Mouse (Mus musculus) MEL (cell line): ENCODE measurements around the gene Arpp21. TPM values are rescaled to one million over a fixed set of nuclear protein-coding genes. Genes with fewer than 3 reads are reported as not detected.

ENCODE experiments used
- DNase-seq: peaks from one replicate; pipeline ENCODE4 v3.0.0; 2011; ENCODE audit warnings: low read depth, low spot score
- H3K27ac ChIP-seq: 2 replicates; pipeline ENCODE4 v1.5.1; 2012; ENCODE audit warnings: low read depth, mild to moderate bottlenecking, control low read depth, low read length, moderate library complexity; ENCODE audit not compliant: control insufficient read depth
- H3K27me3 ChIP-seq, 2 experiments: fragments of 150-350 bp in 1 of 2; sonication (generic) in 1 of 2; 2 replicates each; pipeline ENCODE4 v1.6.1; 2012; ENCODE audit warnings: low read length in 2 of 2, mild to moderate bottlenecking in 2 of 2, improper control_type of control experiment in 1 of 2, moderate library complexity in 1 of 2; ENCODE audit not compliant: insufficient read depth in 2 of 2, control insufficient read depth in 1 of 2
- H3K36me3 ChIP-seq, 2 experiments: 2 replicates each; pipeline ENCODE4 v1.6.1; 2012 to 2014; ENCODE audit warnings: low read length in 2 of 2, improper control_type of control experiment in 1 of 2, inconsistent platforms in 1 of 2, mild to moderate bottlenecking in 1 of 2; ENCODE audit not compliant: insufficient read depth in 2 of 2, control insufficient read depth in 1 of 2
- H3K4me1 ChIP-seq, 2 experiments: fragments of 150-350 bp in 1 of 2; sonication (generic) in 1 of 2; 2 replicates each; pipeline ENCODE4 v1.6.1; 2012; ENCODE audit warnings: low read length in 2 of 2, improper control_type of control experiment in 1 of 2, mild to moderate bottlenecking in 1 of 2; ENCODE audit not compliant: insufficient read depth in 2 of 2, control insufficient read depth in 1 of 2
- H3K4me3 ChIP-seq, 2 experiments: fragments of 150-350 bp in 1 of 2; sonication (generic) in 1 of 2; 2 replicates each; pipeline ENCODE4 v1.5.1; 2012; ENCODE audit warnings: low read depth in 2 of 2, low read length in 2 of 2, mild to moderate bottlenecking in 2 of 2, moderate library complexity in 2 of 2, control low read depth in 1 of 2, improper control_type of control experiment in 1 of 2; ENCODE audit not compliant: control insufficient read depth in 1 of 2, insufficient read depth in 1 of 2
- H3K79me2 ChIP-seq: 2 replicates; pipeline ENCODE4 v1.6.1; 2012; ENCODE audit warnings: mild to moderate bottlenecking, low read length, moderate library complexity; ENCODE audit not compliant: control insufficient read depth, poor library complexity, insufficient read depth
- H3K9ac ChIP-seq: 2 replicates; pipeline ENCODE4 v1.6.1; 2012; ENCODE audit warnings: low read depth, mild to moderate bottlenecking, control low read depth, low read length, moderate library complexity; ENCODE audit not compliant: control insufficient read depth, poor library complexity, severe bottlenecking
- H3K9me3 ChIP-seq: fragments of 150-350 bp; sonication (generic); replicated peaks from 2 replicates; pipeline ENCODE4 v1.6.1; 2012; ENCODE audit warnings: mild to moderate bottlenecking, low read length, improper control_type of control experiment, moderate library complexity; ENCODE audit not compliant: insufficient read depth
- BHLHE40 ChIP-seq: IDR thresholded peaks from 2 replicates; pipeline ENCODE4 v1.6.1; 2012; ENCODE audit warnings: low read depth, mild to moderate bottlenecking, inconsistent platforms, low read length, improper control_type of control experiment, borderline replicate concordance
- CHD2 ChIP-seq: IDR thresholded peaks from 2 replicates; pipeline ENCODE4 v1.6.1; 2011; ENCODE audit warnings: low read length, improper control_type of control experiment
- CTCF ChIP-seq, 3 experiments: IDR thresholded peaks in 2 of 3; conservative IDR thresholded peaks in 1 of 3; 2 replicates each; pipeline ENCODE4 v1.5.1; 2011 to 2012; ENCODE audit warnings: low read length in 3 of 3, low read depth in 2 of 3, mild to moderate bottlenecking in 2 of 3, improper control_type of control experiment in 1 of 3, inconsistent platforms in 1 of 3, mixed read lengths in 1 of 3, moderate library complexity in 1 of 3; ENCODE audit not compliant: control insufficient read depth in 1 of 3, insufficient read depth in 1 of 3, poor library complexity in 1 of 3, severe bottlenecking in 1 of 3
- E2F4 ChIP-seq: IDR thresholded peaks from 2 replicates; pipeline ENCODE4 v1.6.1; 2011; ENCODE audit warnings: low read depth, low read length, improper control_type of control experiment, borderline replicate concordance
- ELF1 ChIP-seq: IDR thresholded peaks from 2 replicates; pipeline ENCODE4 v1.6.1; 2014; ENCODE audit warnings: low read depth, mild to moderate bottlenecking, inconsistent platforms, low read length, improper control_type of control experiment, moderate library complexity
- ETS1 ChIP-seq: IDR thresholded peaks from 2 replicates; pipeline ENCODE4 v1.6.1; 2012; ENCODE audit warnings: low read depth, mild to moderate bottlenecking, inconsistent platforms, low read length, improper control_type of control experiment, moderate library complexity
- GATA1 ChIP-seq: IDR thresholded peaks from 2 replicates; pipeline ENCODE4 v1.6.1; 2011; ENCODE audit warnings: low read depth, low read length, improper control_type of control experiment
- JUND ChIP-seq: IDR thresholded peaks from 2 replicates; pipeline ENCODE4 v1.6.1; 2011; ENCODE audit warnings: low read depth, mild to moderate bottlenecking, improper control_type of control experiment, low read length
- KAT2A ChIP-seq: conservative IDR thresholded peaks from 2 replicates; pipeline ENCODE4 v1.6.1; 2012; ENCODE audit warnings: low read depth, low read length, improper control_type of control experiment, inconsistent platforms
- MAFK ChIP-seq: IDR thresholded peaks from 2 replicates; pipeline ENCODE4 v1.6.1; 2011; ENCODE audit warnings: low read depth, mild to moderate bottlenecking, low read length, improper control_type of control experiment, borderline replicate concordance
- MAZ ChIP-seq: IDR thresholded peaks from 2 replicates; pipeline ENCODE4 v1.6.1; 2012; ENCODE audit warnings: low read depth, mild to moderate bottlenecking, inconsistent platforms, low read length, improper control_type of control experiment
- MEF2A ChIP-seq: IDR thresholded peaks from 2 replicates; pipeline ENCODE4 v1.6.1; 2014; ENCODE audit warnings: low read depth, mild to moderate bottlenecking, inconsistent platforms, low read length, improper control_type of control experiment; ENCODE audit not compliant: poor library complexity, insufficient replicate concordance, severe bottlenecking; ENCODE audit errors: extremely low read depth
- NELFE ChIP-seq: IDR thresholded peaks from 2 replicates; pipeline ENCODE4 v1.6.1; 2011; ENCODE audit warnings: low read depth, low read length, improper control_type of control experiment
- NRF1 ChIP-seq: IDR thresholded peaks from 2 replicates; pipeline ENCODE4 v1.6.1; 2014; ENCODE audit warnings: low read depth, mild to moderate bottlenecking, inconsistent platforms, low read length, improper control_type of control experiment, moderate library complexity; ENCODE audit not compliant: poor library complexity, insufficient read depth, severe bottlenecking
- POLR2A ChIP-seq, 2 experiments: IDR thresholded peaks; 2 replicates each; pipeline ENCODE4 v1.6.1; 2011 to 2012; ENCODE audit warnings: low read length in 2 of 2, mild to moderate bottlenecking in 2 of 2, control low read depth in 1 of 2, improper control_type of control experiment in 1 of 2, low read depth in 1 of 2, moderate library complexity in 1 of 2; ENCODE audit not compliant: control insufficient read depth in 1 of 2, insufficient read depth in 1 of 2, poor library complexity in 1 of 2
- POLR2AphosphoS2 ChIP-seq: IDR thresholded peaks from 2 replicates; pipeline ENCODE4 v1.6.1; 2011; ENCODE audit warnings: low read length, improper control_type of control experiment
- POLR2AphosphoS5 ChIP-seq: IDR thresholded peaks from 2 replicates; pipeline ENCODE4 v1.6.1; 2012; ENCODE audit warnings: low read depth, borderline replicate concordance, mild to moderate bottlenecking, inconsistent platforms, low read length, moderate library complexity, mixed read lengths
- RCOR1 ChIP-seq: IDR thresholded peaks from 2 replicates; pipeline ENCODE4 v1.6.1; 2012; ENCODE audit warnings: low read depth, mild to moderate bottlenecking, inconsistent platforms, low read length, improper control_type of control experiment
- SIN3A ChIP-seq: IDR thresholded peaks from 2 replicates; pipeline ENCODE4 v1.6.1; 2012; ENCODE audit warnings: low read length, improper control_type of control experiment, inconsistent platforms
- SMC3 ChIP-seq: IDR thresholded peaks from 2 replicates; pipeline ENCODE4 v1.6.1; 2011; ENCODE audit warnings: low read depth, low read length, improper control_type of control experiment
- TBP ChIP-seq: IDR thresholded peaks from 2 replicates; pipeline ENCODE4 v1.8.0; 2011; ENCODE audit warnings: low read depth, low read length, improper control_type of control experiment
- TCF12 ChIP-seq: IDR thresholded peaks from 2 replicates; pipeline ENCODE4 v1.6.1; 2014; ENCODE audit warnings: low read depth, mild to moderate bottlenecking, inconsistent platforms, low read length, improper control_type of control experiment, moderate library complexity
- ZC3H11A ChIP-seq: IDR thresholded peaks from 2 replicates; pipeline ENCODE4 v1.6.1; 2012; ENCODE audit warnings: low read depth, mild to moderate bottlenecking, inconsistent platforms, low read length, improper control_type of control experiment
- ZKSCAN1 ChIP-seq: IDR thresholded peaks from 2 replicates; pipeline ENCODE4 v1.6.1; 2012; ENCODE audit warnings: low read depth, mild to moderate bottlenecking, inconsistent platforms, low read length, improper control_type of control experiment, moderate library complexity
- polyA plus RNA-seq, 2 experiments: library from polyadenylated mRNA; stranded (reverse) in 1 of 2; unstranded in 1 of 2; fragments of >175 nt in 1 of 2; fragments of >200 nt in 1 of 2; gene quantifications; 2 replicates each; pipeline versions ENCODE4 v1.2.1 to v1.2.4; 2012; ENCODE audit warnings: low replicate concordance in 2 of 2, low read depth in 1 of 2; ENCODE audit not compliant: insufficient read length in 2 of 2, insufficient read depth in 1 of 2, missing spikeins in 1 of 2
- total RNA-seq: library from RNA; depleted of rRNA; stranded (reverse); fragments of 300-350 nt; gene quantifications from 2 replicates; pipeline ENCODE4 v1.2.3, GENCODE M21; 2012

Arpp21 gene
- total and polyA plus RNA-seq, 3 experiments = 0.10 to 0.12 TPM; not detected in 1

DNA sequence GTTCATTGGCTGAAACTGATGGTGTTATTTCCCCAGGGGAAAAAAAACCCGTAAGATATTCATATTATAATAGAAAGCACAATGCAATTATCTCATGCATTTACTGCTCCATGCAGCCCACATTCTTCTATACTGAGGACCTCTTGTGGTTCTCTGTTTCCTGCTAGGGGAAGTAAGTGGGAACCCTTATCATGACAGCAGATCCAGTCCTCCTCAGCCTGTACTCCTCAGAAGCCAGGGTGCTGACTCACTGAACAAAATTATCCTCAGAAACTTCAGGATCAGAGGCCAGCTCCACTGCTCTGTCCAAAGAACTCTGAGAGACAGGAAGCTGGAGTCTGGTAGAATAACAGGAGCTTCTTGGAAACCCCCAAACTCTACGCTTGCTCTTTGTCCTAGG lies 10.7 kb downstream of the Arpp21 start (continued):
- peak; percentile 45; the same call in 1 of the 2 replicates for TF ChIP-seq JUND
- no peak for TF ChIP-seq KAT2A
- TF ChIP-seq CTCF (IDR thresholded peaks at IDR 0.05 in 2 of 3, conservative IDR thresholded peaks at IDR 0.05 in 1 of 3; ENCODE audit: control insufficient read depth in 1 of 3, insufficient read depth in 1 of 3, low read depth in 2 of 3, low read length in 3 of 3, poor library complexity in 1 of 3, severe bottlenecking in 1 of 3) = peak in 1 of 3 experiments; percentile 10; a peak in 2 of 6 replicates
- TF ChIP-seq ZKSCAN1 = no peak
- no peak for TF ChIP-seq MEF2A
- no peak for TF ChIP-seq CHD2
- peak; percentile 37; the same call in 1 of the 2 replicates for TF ChIP-seq ETS1
- TF ChIP-seq MAZ = no peak
- peak; percentile 14 for TF ChIP-seq SMC3
- TF ChIP-seq, all 39 proteins: peak for 13

DNA sequence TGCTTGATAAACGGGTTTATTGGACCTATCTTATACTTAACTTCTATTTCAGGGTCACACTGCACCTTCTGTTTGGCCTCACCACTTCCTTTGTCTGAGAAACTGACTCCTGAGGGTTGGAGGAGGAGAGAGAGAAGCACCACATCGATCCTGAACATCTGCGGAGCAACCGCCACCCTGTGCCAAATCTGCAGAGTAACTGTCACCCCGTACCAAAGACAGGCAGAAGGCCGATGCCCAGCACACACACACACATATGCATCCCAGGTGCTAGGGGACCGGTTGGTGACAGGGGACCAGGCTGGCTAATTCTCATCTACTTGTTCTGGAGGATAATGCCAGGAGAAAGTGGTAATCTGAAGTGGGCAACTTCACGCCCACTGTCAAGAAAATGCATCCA lies 16.4 kb downstream of the Arpp21 start:
- H3K9me3 ChIP-seq = no peaks in the 10 kb centered on the region
- H3K4me1 ChIP-seq = no peaks in the 10 kb centered on the region; a peak in 1 of 4 replicates
- no peak overlapping the region for H3K4me3 ChIP-seq
- H3K79me2 ChIP-seq = no peaks in the 10 kb centered on the region
- H3K36me3 ChIP-seq = peaks cover 0 to 2% of the 10 kb centered on the region in 2 experiments; a peak in 1 of 4 replicates
- H3K27me3 ChIP-seq = no peaks in the 10 kb centered on the region; a peak in 1 of 4 replicates
- no peak overlapping the region for H3K27ac ChIP-seq
- DNase-seq = no peak
- no peak overlapping the region for H3K9ac ChIP-seq
- TF ChIP-seq POLR2A (IDR thresholded peaks at IDR 0.05; ENCODE audit: control insufficient read depth in 1 of 2, insufficient read depth in 1 of 2, low read depth in 1 of 2, low read length in 2 of 2, poor library complexity in 1 of 2) (no peak), ZKSCAN1 (no peak), CTCF (IDR thresholded peaks at IDR 0.05 in 2 of 3, conservative IDR thresholded peaks at IDR 0.05 in 1 of 3; ENCODE audit: control insufficient read depth in 1 of 3, insufficient read depth in 1 of 3, low read depth in 2 of 3, low read length in 3 of 3, poor library complexity in 1 of 3, severe bottlenecking in 1 of 3) (no peak), TCF12 (no peak), POLR2AphosphoS5 (no peak), KAT2A (no peak), SMC3 (no peak), NRF1 (no peak), ELF1 (no peak), RCOR1 (no peak), MAZ (no peak), ZC3H11A (no peak)

DNA sequence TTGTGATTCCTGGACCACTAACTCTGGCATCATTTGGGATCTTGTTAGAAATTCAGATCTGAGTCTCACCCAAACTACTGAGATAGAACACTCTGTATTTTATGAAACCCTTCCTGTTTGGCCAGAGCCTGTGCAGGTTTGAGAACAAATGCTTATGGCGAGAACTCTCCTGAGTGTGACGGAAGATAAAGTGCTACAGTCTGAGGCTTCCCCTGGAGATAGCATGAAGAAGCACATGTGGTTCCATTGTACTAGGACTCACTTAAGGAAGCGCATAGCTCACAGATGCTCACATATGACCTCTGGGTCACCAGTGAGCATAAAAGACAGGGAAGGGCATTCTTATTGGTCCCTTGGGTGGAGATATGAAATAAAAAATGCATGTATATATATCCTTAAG lies 17.5 kb downstream of the Arpp21 start:
- TF ChIP-seq GATA1 (no peak), ZKSCAN1 (no peak), SMC3 (no peak), MAFK (no peak), TBP (no peak), TCF12 (no peak), POLR2AphosphoS2 (no peak), ETS1 (no peak), NELFE (no peak), JUND (no peak), BHLHE40 (no peak), NRF1 (no peak), SIN3A (no peak), E2F4 (no peak), CHD2 (no peak)
- Histone ChIP-seq H3K36me3 (no peaks in the 10 kb centered on the region), H3K4me1 (no peaks in the 10 kb centered on the region), H3K9ac (no peak overlapping the region), H3K9me3 (no peaks in the 10 kb centered on the region), H3K27ac (no peak overlapping the region), H3K27me3 (no peaks in the 10 kb centered on the region; a peak in 1 of 4 replicates), H3K79me2 (no peaks in the 10 kb centered on the region), H3K4me3 (no peak overlapping the region)
- DNase-seq = no peak
